Mouse (Mus musculus): ENCODE measurements around the gene Cwc27.

GRCm38 (mm10) chr13:104660042-104660680, 156.8 kb downstream of the Cwc27 start:
- TF ChIP-seq CTCF (IDR thresholded peaks at IDR 0.05; ENCODE audit: borderline replicate concordance, extremely low read depth, insufficient read depth, insufficient read length) (no peak), POLR2A (IDR thresholded peaks at IDR 0.05; ENCODE audit: borderline replicate concordance, extremely low read depth, insufficient read depth, insufficient read length, poor library complexity, severe bottlenecking) (no peak)

Data from brain, embryonic 14.5 days (tissue).